Mouse (Mus musculus) myocyte (in vitro differentiated cells): ENCODE measurements around the gene Numb. TPM values are rescaled to one million over a fixed set of nuclear protein-coding genes. Genes with fewer than 3 reads are reported as not detected.

ENCODE experiments used
- H3K27me3 ChIP-seq: one replicate; pipeline ENCODE4 v1.6.1; 2011; ENCODE audit not compliant: control insufficient read depth, insufficient read depth, insufficient read length
- H3K36me3 ChIP-seq: one replicate; pipeline ENCODE4 v1.6.1; 2011; ENCODE audit not compliant: control insufficient read depth, insufficient read depth
- H3K4me2 ChIP-seq: one replicate; pipeline ENCODE4 v1.6.1; 2011; ENCODE audit warnings: low read depth, control low read depth
- H3K4me3 ChIP-seq: one replicate; pipeline ENCODE4 v1.5.1; 2011; ENCODE audit warnings: mild to moderate bottlenecking, control low read depth, moderate library complexity
- H3K79me2 ChIP-seq: one replicate; pipeline ENCODE4 v1.6.1; 2011; ENCODE audit not compliant: control insufficient read depth, insufficient read depth
- H3ac ChIP-seq: one replicate; pipeline ENCODE4 v1.6.1; 2011; ENCODE audit not compliant: control insufficient read depth, insufficient read length
- CEBPB ChIP-seq: IDR thresholded peaks from 2 replicates; pipeline ENCODE4 v1.6.1; 2011; ENCODE audit warnings: mild to moderate bottlenecking, moderate library complexity; ENCODE audit not compliant: poor library complexity, insufficient read depth, severe bottlenecking
- E2F4 ChIP-seq: IDR thresholded peaks from one replicate; pipeline ENCODE4 v1.6.1; 2011; ENCODE audit warnings: mild to moderate bottlenecking, control low read depth, moderate library complexity; ENCODE audit not compliant: insufficient read depth
- MAX ChIP-seq: IDR thresholded peaks from one replicate; pipeline ENCODE4 v1.6.1; 2011; ENCODE audit warnings: low read depth, mild to moderate bottlenecking, control low read depth
- MYOD1 ChIP-seq, 3 experiments: IDR thresholded peaks; one replicate each; pipeline ENCODE4 v1.6.1; 2011; ENCODE audit warnings: control low read depth in 2 of 3, low read depth in 2 of 3, mild to moderate bottlenecking in 2 of 3, moderate library complexity in 1 of 3; ENCODE audit not compliant: insufficient read length in 2 of 3, control insufficient read depth in 1 of 3
- MYOG ChIP-seq, 3 experiments: IDR thresholded peaks; one replicate each; pipeline ENCODE4 v1.6.1; 2011; ENCODE audit warnings: control low read depth in 2 of 3, low read depth in 2 of 3, mild to moderate bottlenecking in 2 of 3; ENCODE audit not compliant: insufficient read length in 2 of 3, control insufficient read depth in 1 of 3, insufficient read depth in 1 of 3
- POLR2A ChIP-seq: IDR thresholded peaks from one replicate; pipeline ENCODE4 v1.6.1; 2011; ENCODE audit warnings: low read depth, mild to moderate bottlenecking, control low read depth, moderate library complexity; ENCODE audit not compliant: insufficient read length
- POLR2AphosphoS2 ChIP-seq: IDR thresholded peaks from one replicate; pipeline ENCODE4 v1.6.1; 2011; ENCODE audit warnings: low read depth, control low read depth; ENCODE audit not compliant: insufficient read length
- REST ChIP-seq: IDR thresholded peaks from one replicate; pipeline ENCODE4 v1.6.1; 2011; ENCODE audit warnings: mild to moderate bottlenecking, control low read depth, moderate library complexity; ENCODE audit not compliant: insufficient read depth, insufficient read length
- SRF ChIP-seq: IDR thresholded peaks from one replicate; pipeline ENCODE4 v1.6.1; 2011; ENCODE audit warnings: low read depth; ENCODE audit not compliant: control insufficient read depth, insufficient read length
- TCF12 ChIP-seq: IDR thresholded peaks from one replicate; pipeline ENCODE4 v1.6.1; 2011; ENCODE audit warnings: mild to moderate bottlenecking, control low read depth; ENCODE audit not compliant: poor library complexity, insufficient read depth, severe bottlenecking
- TCF3 ChIP-seq: IDR thresholded peaks from one replicate; pipeline ENCODE4 v1.6.1; 2011; ENCODE audit warnings: low read depth, control low read depth; ENCODE audit not compliant: insufficient read length
- USF1 ChIP-seq: IDR thresholded peaks from one replicate; pipeline ENCODE4 v1.6.1; 2011; ENCODE audit warnings: low read depth, mild to moderate bottlenecking, control low read depth, moderate library complexity
- polyA plus RNA-seq: library from polyadenylated mRNA; unstranded; fragments of >200 nt; fragmentation: generic; extraction: Trizol; gene quantifications from one replicate; pipeline ENCODE4 v1.2.1, GENCODE M21; 2012; ENCODE audit warnings: missing spikeins

Numb gene
- polyA plus RNA-seq, 1 experiment, result 10.0 TPM

DNA sequence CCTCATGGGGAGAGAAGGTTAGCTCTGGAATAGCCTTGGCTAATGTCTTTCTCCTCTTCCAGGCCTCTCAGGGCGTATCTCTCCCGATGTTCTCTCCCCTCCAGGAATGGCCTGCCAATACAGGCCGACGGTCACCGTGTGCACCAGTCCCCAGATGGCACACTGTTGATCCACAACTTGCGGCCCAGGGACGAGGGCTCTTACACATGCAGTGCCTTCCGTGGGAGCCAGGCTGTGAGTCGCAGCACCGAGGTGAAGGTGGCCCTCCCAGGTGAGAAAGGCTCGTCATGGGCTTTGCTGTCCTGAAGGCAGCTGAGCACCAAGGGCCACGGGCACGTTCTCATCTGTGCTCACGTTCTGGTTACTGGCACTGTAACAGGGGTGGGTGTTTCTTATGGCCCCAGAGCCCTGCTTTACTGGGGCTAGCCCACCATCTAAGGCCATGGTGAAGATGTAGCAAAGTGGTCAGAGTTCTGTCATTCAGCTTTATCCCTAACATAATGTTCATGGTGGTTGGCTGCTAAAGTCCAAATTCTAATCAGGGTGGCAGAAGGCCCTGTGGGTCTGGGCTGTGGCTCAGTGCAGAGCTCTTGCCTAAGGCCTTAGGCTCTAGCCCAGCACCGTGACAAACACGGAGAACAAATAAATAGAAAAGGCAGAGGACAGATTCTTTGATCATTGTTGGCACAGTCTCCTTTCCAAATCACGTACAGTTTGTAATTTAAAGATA is 132.5 kb downstream of the Numb start:
- TF ChIP-seq MAX (no peak), MYOG (IDR thresholded peaks at IDR 0.05; ENCODE audit: control insufficient read depth in 1 of 3, insufficient read depth in 1 of 3, insufficient read length in 2 of 3, low read depth in 2 of 3) (no peak), TCF3 (no peak), TCF12 (no peak), POLR2AphosphoS2 (no peak), REST (no peak), MYOD1 (IDR thresholded peaks at IDR 0.05; ENCODE audit: control insufficient read depth in 1 of 3, insufficient read length in 2 of 3, low read depth in 2 of 3) (no peak), POLR2A (no peak), E2F4 (no peak), SRF (no peak), CEBPB (no peak), USF1 (no peak)
- Histone ChIP-seq H3K27me3 (no peaks in the 10 kb centered on the region), H3K36me3 (no peaks in the 10 kb centered on the region), H3K4me2 (no peak overlapping the region), H3K4me3 (no peak overlapping the region), H3K79me2 (no peaks in the 10 kb centered on the region), H3ac (no peak overlapping the region)

DNA sequence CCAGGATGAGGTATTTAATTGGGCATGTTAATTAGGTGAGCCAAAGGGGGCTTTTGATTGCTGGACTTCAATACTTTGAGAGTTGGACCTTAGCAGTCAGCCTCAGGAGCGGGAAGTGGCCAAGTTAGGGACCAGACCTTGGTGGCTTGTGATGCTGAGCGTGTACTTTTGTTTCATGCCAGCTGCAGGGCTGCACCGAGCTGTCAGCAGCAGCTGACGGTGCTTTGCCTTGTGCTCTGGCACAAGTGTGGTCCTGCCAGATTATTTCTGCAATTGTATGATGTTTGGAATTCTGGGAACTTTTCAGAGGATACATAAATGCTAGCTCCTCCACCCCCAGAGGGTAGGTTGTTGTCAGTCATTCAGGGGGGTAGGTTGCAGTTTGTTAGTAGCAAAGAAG is 136.4 kb downstream of the Numb start:
- H3K79me2 ChIP-seq, result no peaks in the 10 kb centered on the region
- H3K4me2 ChIP-seq, result no peak overlapping the region
- H3K4me3 ChIP-seq, result no peak overlapping the region
- no peaks in the 10 kb centered on the region for H3K36me3 ChIP-seq
- no peak for TF ChIP-seq TCF12
- no peak for TF ChIP-seq MAX
- TF ChIP-seq CEBPB, result no peak
- no peak for TF ChIP-seq POLR2AphosphoS2
- TF ChIP-seq MYOG (IDR thresholded peaks at IDR 0.05; ENCODE audit: control insufficient read depth in 1 of 3, insufficient read depth in 1 of 3, insufficient read length in 2 of 3, low read depth in 2 of 3), result peak; percentile 27 to 87 (median 82)
- no peak for TF ChIP-seq USF1
- TF ChIP-seq TCF3, result peak; percentile 37
- no peak for TF ChIP-seq REST
- TF ChIP-seq E2F4, result no peak
- no peak for TF ChIP-seq POLR2A
- TF ChIP-seq MYOD1 (IDR thresholded peaks at IDR 0.05; ENCODE audit: control insufficient read depth in 1 of 3, insufficient read length in 2 of 3, low read depth in 2 of 3), result peak; percentile 20 to 86 (median 81)
- no peak for TF ChIP-seq SRF
- H3K27me3 ChIP-seq, result no peaks in the 10 kb centered on the region
- no peak overlapping the region for H3ac ChIP-seq

DNA sequence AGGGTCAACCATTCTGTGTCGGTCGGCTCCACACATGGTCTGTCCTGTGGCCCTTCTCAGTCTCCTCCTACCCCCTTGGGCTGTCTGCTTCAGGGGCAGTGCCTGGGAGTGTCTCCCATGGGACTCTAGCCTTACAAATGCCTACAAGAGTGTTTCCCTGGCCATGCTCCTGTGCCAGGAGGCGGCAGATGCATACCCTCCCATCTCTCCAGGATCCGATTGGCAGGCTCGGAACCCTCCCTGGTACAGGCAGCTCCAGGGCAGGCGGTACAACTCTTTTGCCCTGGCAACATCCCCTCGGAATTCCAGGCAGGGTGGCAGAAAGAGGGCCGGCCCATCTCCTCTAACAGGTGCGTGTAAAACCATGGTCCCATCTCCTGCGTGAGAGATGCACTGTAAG is 139.1 kb downstream of the Numb start:
- no peak overlapping the region for H3K4me3 ChIP-seq
- no peaks in the 10 kb centered on the region for H3K79me2 ChIP-seq
- H3K36me3 ChIP-seq, result no peaks in the 10 kb centered on the region
- H3K27me3 ChIP-seq, result peaks cover 6% of the 10 kb centered on the region
- H3K4me2 ChIP-seq, result no peak overlapping the region
- TF ChIP-seq SRF (no peak), CEBPB (no peak), MYOD1 (IDR thresholded peaks at IDR 0.05; ENCODE audit: control insufficient read depth in 1 of 3, insufficient read length in 2 of 3, low read depth in 2 of 3) (no peak), TCF12 (no peak)
- no peak overlapping the region for H3ac ChIP-seq

DNA sequence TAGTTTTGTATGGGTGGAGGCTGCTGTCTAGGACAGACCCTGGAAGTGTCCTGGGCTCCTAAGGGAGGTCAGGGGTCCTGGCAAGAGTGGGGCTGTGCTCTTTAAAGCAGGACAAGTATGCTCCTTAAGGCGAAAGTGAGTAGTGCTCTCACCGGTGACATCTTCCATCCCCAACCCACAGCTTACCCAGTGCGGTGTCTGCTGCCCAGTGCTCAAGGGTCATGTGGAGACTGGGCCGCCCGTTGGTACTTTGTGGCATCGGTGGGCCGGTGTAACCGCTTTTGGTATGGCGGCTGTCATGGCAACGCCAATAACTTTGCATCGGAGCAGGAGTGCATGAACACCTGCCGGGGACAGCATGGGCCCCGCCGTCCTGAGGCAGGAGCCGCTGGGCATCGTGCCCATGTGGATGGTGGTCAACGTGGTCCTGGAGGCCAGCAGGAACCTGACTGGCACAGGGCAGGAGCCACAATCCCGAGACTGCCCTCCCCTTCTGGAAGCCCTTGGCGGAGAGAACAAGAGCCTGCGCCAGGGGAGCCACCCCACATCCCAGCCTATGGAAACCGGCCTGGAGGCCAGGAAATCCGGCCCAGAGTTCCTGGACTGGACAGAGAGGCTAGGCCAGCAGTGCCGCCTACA is 140.0 kb downstream of the Numb start:
- no peak overlapping the region for H3ac ChIP-seq
- H3K79me2 ChIP-seq, result no peaks in the 10 kb centered on the region
- no peak for TF ChIP-seq MAX
- TF ChIP-seq USF1, result no peak
- no peak for TF ChIP-seq MYOD1 (IDR thresholded peaks at IDR 0.05; ENCODE audit: control insufficient read depth in 1 of 3, insufficient read length in 2 of 3, low read depth in 2 of 3)
- TF ChIP-seq REST, result no peak
- H3K4me2 ChIP-seq, result no peak overlapping the region
- no peak overlapping the region for H3K4me3 ChIP-seq
- no peaks in the 10 kb centered on the region for H3K36me3 ChIP-seq
- H3K27me3 ChIP-seq, result peaks cover 14% of the 10 kb centered on the region

DNA sequence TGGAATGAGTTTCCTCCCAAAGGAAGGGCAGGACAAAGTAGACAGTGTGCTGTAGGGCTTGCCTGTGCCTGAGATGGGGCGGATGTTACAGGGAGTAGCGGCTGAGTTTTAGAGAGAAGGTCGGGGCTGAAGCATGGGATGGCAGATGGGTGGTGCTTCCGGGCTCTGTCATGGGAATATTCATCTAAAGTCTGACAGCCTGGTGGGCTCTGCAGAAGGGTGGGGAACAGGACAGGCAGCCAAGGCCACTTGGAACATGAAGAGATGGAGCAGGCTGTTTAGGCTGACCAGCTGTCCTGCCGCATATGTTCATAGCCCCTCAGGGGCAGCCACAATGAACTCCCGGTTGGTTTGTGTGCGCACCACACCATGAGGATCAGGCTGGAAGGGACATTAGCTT is 140.5 kb downstream of the Numb start:
- Histone ChIP-seq H3K4me3 (no peak overlapping the region), H3K79me2 (no peaks in the 10 kb centered on the region), H3ac (no peak overlapping the region), H3K36me3 (no peaks in the 10 kb centered on the region), H3K4me2 (no peak overlapping the region), H3K27me3 (peaks cover 18% of the 10 kb centered on the region)
- TF ChIP-seq REST, result no peak
- TF ChIP-seq CEBPB, result no peak
- TF ChIP-seq MAX, result no peak
